Mouse (Mus musculus) retina, postnatal 7 days (tissue): Measurements from ENCODE around the gene Macrod1.
A peak's percentile ranks its signal among the peaks of the same experiment; 100 is the strongest.

Experiments used
- DNase-seq: peaks from one replicate; pipeline ENCODE4 v3.0.0-alpha.2; 2012; ENCODE audit warnings: low read depth, low spot score

Gene Macrod1

GRCm38 (mm10) chr19:7168423-7168822, 111.8 kb downstream of the Macrod1 start:
- DNase-seq = no peak

DNA sequence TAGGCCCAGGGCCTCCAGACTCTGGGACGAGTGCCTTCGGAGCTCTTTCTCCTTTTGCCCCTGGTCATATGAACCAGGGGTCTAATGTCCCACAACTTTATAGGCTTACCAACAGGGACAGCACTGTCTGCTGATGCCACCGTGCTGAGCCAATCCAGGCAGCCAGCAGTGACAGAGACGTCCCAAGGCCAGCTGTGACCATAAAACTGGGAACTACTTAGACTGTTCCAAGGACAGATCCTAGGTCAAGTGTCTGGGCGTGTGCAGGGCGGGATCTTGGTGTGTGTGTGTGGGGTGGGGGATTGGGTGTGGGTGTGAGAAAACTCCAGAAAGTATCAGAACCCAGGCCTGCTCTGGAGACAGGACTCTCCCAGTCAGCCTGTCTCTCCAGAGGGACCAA, 114.3 kb downstream of the Macrod1 start:
- no peak for DNase-seq

GRCm38 (mm10) chr19:7171447-7171846, 114.8 kb downstream of the Macrod1 start:
- no peak for DNase-seq

DNA sequence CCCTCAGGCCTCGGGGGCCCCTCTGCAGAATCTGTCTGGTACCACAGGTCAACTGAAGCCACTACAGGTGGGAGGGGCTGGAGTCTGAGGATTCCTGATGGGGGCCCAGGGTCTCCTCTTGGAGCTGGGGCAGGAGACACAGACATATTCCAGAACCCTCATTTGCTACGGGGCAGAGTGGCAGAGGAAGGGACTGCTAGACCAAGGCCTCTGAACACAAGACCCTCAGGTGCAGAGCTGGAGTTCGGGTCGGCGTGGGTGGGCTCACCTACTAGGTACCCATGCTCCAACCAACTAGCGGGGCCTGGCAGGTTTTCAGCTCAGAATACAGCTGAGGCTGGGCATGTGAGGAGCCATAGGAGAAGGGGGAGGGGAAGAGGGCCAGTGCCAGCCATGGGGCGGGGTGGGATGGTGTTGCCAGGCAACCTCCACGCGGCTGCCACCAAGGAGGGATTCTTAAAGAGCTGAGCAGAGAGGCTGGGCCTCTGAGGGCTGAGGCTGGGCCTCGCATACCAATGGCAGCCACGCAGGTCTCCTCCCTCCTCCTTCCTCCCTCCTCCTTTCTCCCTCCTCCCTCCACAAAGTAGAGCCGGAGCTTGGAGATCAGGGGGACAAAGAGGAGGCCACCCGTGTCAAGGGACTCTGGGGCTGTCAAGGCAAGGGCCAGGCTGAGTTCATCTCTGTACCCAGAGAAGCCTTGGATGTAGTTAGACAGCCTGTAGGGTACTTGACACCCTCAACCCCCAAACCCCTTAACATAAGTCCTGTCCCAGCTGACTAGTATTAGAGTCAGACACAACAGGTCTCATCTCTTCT, 115.6 kb downstream of the Macrod1 start:
- no peak for DNase-seq

GRCm38 (mm10) chr19:7176041-7176696, 119.6 kb downstream of the Macrod1 start:
- no peak for DNase-seq

DNA sequence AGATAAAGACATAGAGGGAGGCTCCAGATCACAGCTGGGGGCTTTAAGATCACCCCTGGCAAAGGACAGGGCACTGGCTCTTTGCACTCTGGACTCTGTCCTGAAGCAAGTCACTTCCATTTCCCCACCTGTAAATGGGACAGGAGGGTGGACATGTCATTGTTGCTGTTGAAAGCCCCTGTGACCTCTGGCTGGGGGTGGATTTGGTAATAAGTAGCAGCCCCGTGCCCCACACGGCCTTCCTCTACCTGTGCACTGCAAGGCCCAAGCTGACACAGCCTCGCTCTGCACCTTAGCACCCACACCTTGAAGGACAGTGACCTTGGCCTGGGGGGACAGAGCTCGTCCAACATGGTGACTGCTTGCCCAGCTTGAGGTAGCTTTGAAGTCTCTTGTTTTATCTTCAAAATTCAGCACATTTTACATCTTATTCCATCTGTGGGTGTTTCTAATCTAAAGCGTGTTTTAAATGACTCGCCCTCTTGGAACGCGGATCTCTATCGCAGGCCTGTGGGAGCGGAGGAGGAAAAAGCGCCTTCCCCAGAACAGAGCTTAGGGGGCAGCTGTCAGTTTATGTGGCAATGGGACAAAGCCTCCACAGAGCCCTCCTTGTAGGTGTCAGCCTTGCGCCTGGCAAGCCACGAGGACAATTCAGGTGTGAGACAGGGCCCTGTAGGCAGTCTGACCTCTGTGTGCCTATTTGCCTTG, 121.3 kb downstream of the Macrod1 start:
- no peak for DNase-seq

DNA sequence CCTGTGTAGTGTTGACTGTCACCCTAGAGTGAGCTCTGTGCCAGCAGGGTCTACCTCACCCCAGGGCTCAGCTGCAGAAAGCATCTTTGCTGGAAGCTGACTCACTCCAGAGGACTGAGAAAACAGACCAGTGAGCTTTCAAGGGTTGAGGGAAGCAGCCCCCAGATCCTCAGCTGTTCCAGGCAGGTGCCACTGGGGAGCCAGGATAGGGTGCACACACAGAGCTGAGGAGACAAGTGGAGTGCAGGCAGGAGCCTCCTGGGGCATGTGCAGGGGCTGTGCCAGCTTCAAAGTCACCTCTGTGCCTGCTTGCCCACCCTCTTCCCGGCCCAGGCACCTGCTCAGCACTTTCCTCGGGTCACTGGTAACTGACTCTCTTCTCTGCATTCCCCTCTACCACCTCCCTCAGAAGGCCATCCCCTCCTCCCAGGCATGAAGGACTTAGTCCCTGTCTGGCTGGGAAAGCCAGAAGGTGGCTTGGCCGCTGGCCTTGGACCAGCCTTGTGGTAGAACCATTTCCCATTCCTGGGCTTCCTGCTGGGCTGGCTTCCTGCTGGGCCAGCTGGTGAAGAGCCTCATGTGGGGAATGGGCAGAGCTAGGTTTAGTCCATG, 122.3 kb downstream of the Macrod1 start:
- no peak for DNase-seq

DNA sequence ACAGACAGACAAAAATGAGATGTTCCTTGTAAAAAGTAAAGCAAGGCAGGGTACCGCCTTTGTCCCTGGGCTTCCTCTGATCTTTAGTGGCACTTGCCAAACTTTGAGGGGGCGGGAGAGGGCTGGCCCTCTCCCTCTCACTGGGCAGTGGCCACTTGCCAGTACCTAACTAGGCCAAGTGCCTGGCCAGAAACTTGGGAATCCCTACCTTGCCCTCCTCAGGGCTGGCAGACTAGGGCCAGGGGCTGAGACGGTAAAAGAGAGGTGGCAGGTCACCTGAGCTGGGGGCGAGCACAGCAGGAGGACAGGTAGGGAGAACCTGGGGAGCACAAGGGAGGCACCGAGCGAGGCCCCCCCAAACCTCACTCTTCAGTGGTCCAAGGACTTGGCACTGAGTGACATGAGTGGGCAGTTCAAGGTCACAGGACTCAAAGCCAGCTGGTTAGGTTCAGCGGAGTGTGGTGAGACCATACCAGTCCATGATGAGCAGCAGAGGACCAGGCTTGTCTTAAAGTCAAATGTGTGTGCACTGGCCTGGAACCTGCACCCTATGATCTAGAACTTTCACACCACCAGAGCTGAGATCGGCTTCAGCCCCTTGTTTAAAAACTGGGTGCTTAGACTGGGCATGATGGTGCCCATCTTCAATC, 124.3 kb downstream of the Macrod1 start:
- DNase-seq = no peak

DNA sequence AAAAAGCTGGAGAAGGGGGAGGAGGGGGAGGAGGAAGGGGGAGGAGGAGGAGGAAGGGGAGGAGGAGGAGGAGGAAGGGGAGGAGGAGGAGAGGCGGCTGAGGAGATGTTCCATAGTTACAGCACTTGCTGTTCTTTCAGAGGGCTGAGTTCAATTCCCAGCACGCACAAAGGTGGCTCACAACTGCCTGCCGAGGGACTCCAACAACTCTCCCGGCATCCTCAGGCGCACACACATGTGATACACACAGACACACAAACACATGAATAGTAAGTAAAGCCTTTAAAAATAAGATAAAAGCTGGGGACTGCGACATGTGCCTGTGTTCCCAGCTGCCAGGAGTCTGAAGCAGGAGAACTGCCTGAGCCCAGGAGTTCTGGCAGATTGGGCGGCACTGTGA, 124.9 kb downstream of the Macrod1 start:
- DNase-seq = no peak

GRCm38 (mm10) chr19:7182273-7182949, 125.8 kb downstream of the Macrod1 start:
- DNase-seq = peak; percentile 72

GRCm38 (mm10) chr19:7183419-7183818, 126.8 kb downstream of the Macrod1 start:
- DNase-seq = no peak

- no peak for DNase-seq
Observed at GRCm38 (mm10) chr19:7185059-7185458, 128.4 kb downstream of the Macrod1 start.

DNA sequence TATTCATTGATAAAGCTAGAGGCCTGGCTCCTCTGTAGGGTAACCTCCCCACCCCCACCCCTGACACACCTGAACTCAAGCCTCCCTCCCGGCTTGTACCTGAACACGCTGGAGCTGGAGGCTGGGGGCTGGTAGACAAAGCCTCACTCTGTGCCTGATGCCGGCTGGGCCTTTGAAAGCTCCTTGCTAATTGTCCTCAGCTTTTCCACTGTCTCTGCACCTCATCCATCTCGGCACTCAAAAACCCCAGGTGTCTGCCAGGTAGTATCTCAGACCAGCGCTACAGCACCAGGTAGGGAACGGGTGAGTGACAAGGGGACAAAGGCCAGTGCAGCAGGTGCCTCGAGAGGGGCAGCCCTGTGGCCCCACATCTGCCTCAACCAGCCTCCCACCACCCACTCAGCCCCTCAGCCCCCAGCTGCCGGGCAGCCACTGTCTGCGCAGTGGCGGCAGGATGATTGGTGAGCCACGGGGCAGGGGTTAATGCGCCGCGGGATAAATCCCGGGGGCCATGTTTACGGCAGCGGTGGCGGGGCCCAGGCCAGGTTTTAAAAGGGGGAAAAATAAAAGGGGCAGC, 129.2 kb downstream of the Macrod1 start:
- DNase-seq = no peak

DNA sequence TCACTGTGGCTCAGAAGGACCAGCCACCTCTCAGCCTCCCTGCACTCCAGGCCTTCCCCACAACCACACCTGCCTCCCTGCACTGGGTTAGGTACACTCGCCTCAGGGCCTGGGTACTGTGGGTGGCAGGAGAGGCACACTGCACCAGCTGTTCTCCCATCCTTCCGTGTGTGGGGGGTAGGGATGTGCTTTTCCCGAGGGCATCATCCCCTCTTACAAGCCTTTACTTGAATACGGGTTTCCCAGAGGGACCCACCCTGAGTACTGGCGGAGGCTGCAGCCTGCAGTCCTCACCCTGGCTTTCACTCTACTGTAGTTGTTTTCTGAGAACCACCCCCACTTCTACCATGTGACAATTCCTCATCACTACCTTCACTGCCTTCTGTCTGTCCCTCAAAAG, 130.5 kb downstream of the Macrod1 start:
- DNase-seq = no peak

- DNase-seq = no peak
Observed at GRCm38 (mm10) chr19:7189026-7189425, 132.4 kb downstream of the Macrod1 start.

GRCm38 (mm10) chr19:7190986-7191385, 134.4 kb downstream of the Macrod1 start:
- no peak for DNase-seq

GRCm38 (mm10) chr19:7191639-7192038, 135.0 kb downstream of the Macrod1 start:
- DNase-seq = no peak

DNA sequence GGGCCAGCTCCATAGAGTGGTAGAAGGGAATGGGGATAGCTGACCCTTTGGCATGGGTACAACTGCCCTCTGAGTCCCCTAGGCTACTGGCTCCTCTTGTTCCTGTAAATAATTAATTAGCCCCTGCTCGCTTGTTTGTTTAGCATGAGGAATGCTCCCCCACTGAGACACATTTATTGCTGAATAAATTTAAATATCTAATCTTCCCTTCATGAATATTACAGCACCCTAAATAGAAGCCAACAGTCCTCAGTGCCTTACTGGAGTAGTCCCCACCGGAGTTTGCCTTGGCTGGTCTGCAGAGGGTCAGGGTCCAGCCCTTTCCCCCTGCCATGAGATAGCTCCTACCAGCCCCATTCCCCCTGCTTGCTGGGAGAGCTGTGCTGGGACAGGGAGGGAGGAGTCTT, 136.0 kb downstream of the Macrod1 start:
- DNase-seq = no peak

GRCm38 (mm10) chr19:7195900-7196728, 139.5 kb downstream of the Macrod1 start:
- DNase-seq = no peak
